Mouse (Mus musculus): Measurements from ENCODE around the gene Cyb5d2. TPM values are rescaled to one million over a fixed set of nuclear protein-coding genes. Genes with fewer than 3 reads are reported as not detected.

Cyb5d2 gene
- polyA plus RNA-seq, 1 experiment from 2014 or later = 3.9 TPM

DNA sequence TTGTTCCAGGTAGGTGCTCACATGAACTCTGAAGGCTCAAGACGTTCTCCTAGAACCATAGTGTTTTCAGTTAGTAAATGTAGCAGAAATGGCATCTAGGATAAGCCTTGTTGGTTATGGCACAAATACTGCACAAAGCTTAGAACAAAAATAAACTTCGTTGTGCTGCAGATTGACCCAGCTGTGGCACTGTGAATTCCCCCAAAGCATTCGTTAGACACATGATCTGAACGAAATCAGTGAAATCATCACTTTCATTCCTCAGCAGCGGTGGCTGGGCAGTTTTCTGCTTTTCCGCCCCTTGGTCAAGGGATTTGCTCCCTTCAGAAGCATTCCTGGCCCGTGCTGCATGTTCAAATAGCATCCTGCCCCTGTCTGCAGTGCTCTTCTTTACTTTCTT, 22.1 kb upstream of the Cyb5d2 start:
- Histone ChIP-seq H3K9ac (ENCODE audit: low read length) (no peak overlapping the region), H3K4me2 (replicated peaks; ENCODE audit: low read depth) (no peak overlapping the region), H3K4me1 (replicated peaks; ENCODE audit: control insufficient read depth, insufficient read depth) (no peaks in the 10 kb centered on the region), H3K9me3 (ENCODE audit: control insufficient read depth, low read length) (no peaks in the 10 kb centered on the region), H3K36me3 (ENCODE audit: control insufficient read depth, insufficient read depth, low read length) (peaks cover 7% of the 10 kb centered on the region; the same call in 1 of the 2 replicates), H3K27ac (replicated peaks) (no peak overlapping the region), H3K4me3 (ENCODE audit: low read depth, low read length) (no peak overlapping the region), H3K27me3 (ENCODE audit: control insufficient read depth, insufficient read depth, low read length) (no peaks in the 10 kb centered on the region)
- ATAC-seq (ENCODE audit: low FRiP score, low TSS enrichment) (no peak), DNase-seq (ENCODE audit: low spot score) (no peak)
- TF ChIP-seq CTCF (IDR thresholded peaks at IDR 0.05; ENCODE audit: low read depth) (no peak), EP300 (optimal IDR thresholded peaks at IDR 0.05) (no peak)
- 90% methylated on average over 7 of the region's 7 CpGs for WGBS

DNA sequence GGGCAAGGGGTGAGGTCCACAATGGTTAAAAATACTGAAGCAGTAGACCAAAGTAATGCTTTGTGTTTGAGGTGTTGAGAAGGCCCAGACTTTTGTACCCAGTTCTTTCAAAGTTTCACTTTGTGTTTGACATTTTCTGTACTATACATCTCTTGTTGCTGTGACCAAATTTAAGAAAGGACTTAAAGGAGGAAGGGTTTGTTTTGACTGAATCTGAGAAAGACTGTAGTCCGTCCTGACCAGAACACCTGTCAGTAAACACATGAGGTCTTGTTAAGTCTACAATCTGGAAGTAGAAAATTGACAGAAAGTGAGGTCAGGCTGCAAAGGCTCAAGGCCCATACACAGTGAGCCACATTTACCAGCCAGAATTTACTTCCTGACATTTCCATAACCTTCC, 20.9 kb upstream of the Cyb5d2 start:
- DNase-seq (ENCODE audit: low spot score) (no peak), ATAC-seq (ENCODE audit: low FRiP score, low TSS enrichment) (no peak)
- H3K9me3 ChIP-seq (ENCODE audit: control insufficient read depth, low read length) = no peaks in the 10 kb centered on the region
- TF ChIP-seq EP300 (optimal IDR thresholded peaks at IDR 0.05) = no peak
- no peak overlapping the region for H3K27ac ChIP-seq (replicated peaks)
- H3K36me3 ChIP-seq (ENCODE audit: control insufficient read depth, insufficient read depth, low read length) = peaks cover 5% of the 10 kb centered on the region; the same call in 1 of the 2 replicates
- WGBS = 38% methylated on average over 1 of the region's 1 CpGs
- no peak overlapping the region for H3K4me3 ChIP-seq (ENCODE audit: low read depth, low read length)
- no peak overlapping the region for H3K9ac ChIP-seq (ENCODE audit: low read length)
- H3K4me2 ChIP-seq (replicated peaks; ENCODE audit: low read depth) = no peak overlapping the region
- no peaks in the 10 kb centered on the region for H3K4me1 ChIP-seq (replicated peaks; ENCODE audit: control insufficient read depth, insufficient read depth)
- H3K27me3 ChIP-seq (ENCODE audit: control insufficient read depth, insufficient read depth, low read length) = no peaks in the 10 kb centered on the region

DNA sequence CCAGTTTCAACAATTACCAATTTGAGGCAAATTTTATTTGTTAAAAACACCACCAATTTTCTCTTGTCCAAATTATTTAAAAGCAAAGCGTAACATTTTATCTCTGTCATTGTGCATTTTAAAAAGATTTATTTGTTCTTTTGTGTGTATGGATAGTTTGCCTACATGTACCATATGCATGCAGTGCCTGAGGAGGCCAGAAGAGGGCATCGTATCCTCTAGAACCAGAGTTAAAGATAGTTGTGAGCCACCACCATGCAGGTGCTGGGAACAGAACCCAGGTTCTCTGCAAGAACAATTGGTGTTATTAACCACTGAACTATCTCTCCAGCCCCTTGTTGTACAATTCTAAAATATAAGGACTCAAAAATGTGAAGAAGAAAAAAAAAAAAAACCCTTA, 18.2 kb upstream of the Cyb5d2 start:
- H3K27ac ChIP-seq (replicated peaks) = no peak overlapping the region
- WGBS = 73% methylated on average over 2 of the region's 2 CpGs
- H3K9me3 ChIP-seq (ENCODE audit: control insufficient read depth, low read length) = no peaks in the 10 kb centered on the region
- no peak for ATAC-seq (ENCODE audit: low FRiP score, low TSS enrichment)
- H3K4me2 ChIP-seq (replicated peaks; ENCODE audit: low read depth) = no peak overlapping the region
- H3K27me3 ChIP-seq (ENCODE audit: control insufficient read depth, insufficient read depth, low read length) = no peaks in the 10 kb centered on the region
- H3K9ac ChIP-seq (ENCODE audit: low read length) = no peak overlapping the region
- no peak overlapping the region for H3K4me3 ChIP-seq (ENCODE audit: low read depth, low read length)
- H3K4me1 ChIP-seq (replicated peaks; ENCODE audit: control insufficient read depth, insufficient read depth) = no peaks in the 10 kb centered on the region
- H3K36me3 ChIP-seq (ENCODE audit: control insufficient read depth, insufficient read depth, low read length) = no peaks in the 10 kb centered on the region
- TF ChIP-seq EP300 (optimal IDR thresholded peaks at IDR 0.05) = no peak
- peak; percentile 42 for TF ChIP-seq CTCF (IDR thresholded peaks at IDR 0.05; ENCODE audit: low read depth)
- no peak for DNase-seq (ENCODE audit: low spot score)

DNA sequence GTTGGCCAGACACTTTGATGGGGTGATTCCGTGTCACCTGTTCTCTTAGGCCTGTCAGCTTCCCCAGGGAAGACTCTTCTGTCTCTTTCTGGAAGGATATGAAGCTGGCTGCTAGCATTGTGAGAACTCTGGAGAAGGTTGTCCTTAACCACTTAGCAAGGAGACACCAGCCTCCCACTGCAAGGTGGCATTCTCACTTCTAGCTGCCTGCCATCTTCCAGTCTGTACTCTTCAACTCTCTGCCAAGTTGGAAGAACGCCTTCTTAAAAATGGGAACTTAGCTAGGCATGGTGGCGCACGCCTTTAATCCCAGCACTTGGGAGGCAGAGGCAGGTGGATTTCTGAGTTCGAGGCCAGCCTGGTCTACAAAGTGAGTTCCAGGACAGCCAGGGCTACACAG, 17.7 kb upstream of the Cyb5d2 start:
- Histone ChIP-seq H3K4me3 (ENCODE audit: low read depth, low read length) (no peak overlapping the region), H3K9me3 (ENCODE audit: control insufficient read depth, low read length) (no peaks in the 10 kb centered on the region), H3K27me3 (ENCODE audit: control insufficient read depth, insufficient read depth, low read length) (no peaks in the 10 kb centered on the region), H3K27ac (replicated peaks) (no peak overlapping the region), H3K9ac (ENCODE audit: low read length) (no peak overlapping the region), H3K36me3 (ENCODE audit: control insufficient read depth, insufficient read depth, low read length) (no peaks in the 10 kb centered on the region), H3K4me2 (replicated peaks; ENCODE audit: low read depth) (no peak overlapping the region), H3K4me1 (replicated peaks; ENCODE audit: control insufficient read depth, insufficient read depth) (no peaks in the 10 kb centered on the region)
- no peak for DNase-seq (ENCODE audit: low spot score)
- TF ChIP-seq EP300 (optimal IDR thresholded peaks at IDR 0.05) (no peak), CTCF (IDR thresholded peaks at IDR 0.05; ENCODE audit: low read depth) (no peak)
- 95% methylated on average over 4 of the region's 5 CpGs for WGBS
- no peak for ATAC-seq (ENCODE audit: low FRiP score, low TSS enrichment)

DNA sequence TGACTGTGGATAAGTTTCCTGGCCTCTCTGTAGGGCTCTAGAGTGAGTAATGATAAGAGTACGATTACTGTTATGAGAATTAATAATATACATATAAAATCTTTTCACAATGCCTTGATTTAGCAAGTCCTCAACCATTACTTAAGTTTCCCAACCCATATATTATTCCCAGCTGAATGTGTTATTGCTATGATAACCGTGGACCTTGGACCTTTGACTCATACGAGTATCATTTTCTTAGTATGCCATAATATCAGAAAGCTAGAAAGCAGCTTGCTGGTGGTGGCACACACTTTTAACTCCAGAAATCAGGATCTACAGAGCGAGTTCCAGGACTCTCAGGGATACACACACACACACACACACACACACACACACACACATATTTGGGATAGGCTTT, 12.1 kb upstream of the Cyb5d2 start:
- ATAC-seq (ENCODE audit: low FRiP score, low TSS enrichment) (peak; percentile 49; the same call in 1 of the 2 replicates), DNase-seq (ENCODE audit: low spot score) (peak; percentile 19)
- WGBS = 58% methylated on average over 4 of the region's 4 CpGs
- Histone ChIP-seq H3K9me3 (ENCODE audit: control insufficient read depth, low read length) (no peaks in the 10 kb centered on the region), H3K36me3 (ENCODE audit: control insufficient read depth, insufficient read depth, low read length) (no peaks in the 10 kb centered on the region), H3K9ac (ENCODE audit: low read length) (no peak overlapping the region), H3K27me3 (ENCODE audit: control insufficient read depth, insufficient read depth, low read length) (no peaks in the 10 kb centered on the region), H3K4me3 (ENCODE audit: low read depth, low read length) (no peak overlapping the region), H3K4me2 (replicated peaks; ENCODE audit: low read depth) (no peak overlapping the region), H3K27ac (replicated peaks) (no peak overlapping the region), H3K4me1 (replicated peaks; ENCODE audit: control insufficient read depth, insufficient read depth) (no peaks in the 10 kb centered on the region)
- TF ChIP-seq EP300 (optimal IDR thresholded peaks at IDR 0.05) = no peak
- no peak for TF ChIP-seq CTCF (IDR thresholded peaks at IDR 0.05; ENCODE audit: low read depth)

DNA sequence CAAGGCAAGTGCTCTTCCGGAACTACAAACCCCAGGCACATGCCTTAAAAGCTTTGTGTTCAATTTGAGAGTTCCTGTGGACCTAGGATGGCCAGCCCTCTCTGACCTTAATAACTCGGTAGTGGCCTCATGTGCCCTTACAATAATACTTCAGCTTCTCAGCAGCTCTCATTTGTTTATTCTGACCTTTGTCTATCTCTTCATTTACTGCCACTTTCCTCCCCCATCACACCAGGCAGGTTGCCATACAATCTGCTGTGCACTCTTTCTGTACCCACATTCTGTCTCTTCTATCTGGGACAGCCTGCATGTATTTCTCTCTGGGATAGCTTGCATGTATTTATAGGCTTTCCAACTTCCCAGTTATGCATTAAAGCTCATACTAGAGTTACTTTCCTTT, 10.6 kb upstream of the Cyb5d2 start:
- ATAC-seq (ENCODE audit: low FRiP score, low TSS enrichment) (no peak), DNase-seq (ENCODE audit: low spot score) (no peak)
- no peaks in the 10 kb centered on the region for H3K36me3 ChIP-seq (ENCODE audit: control insufficient read depth, insufficient read depth, low read length)
- H3K4me3 ChIP-seq (ENCODE audit: low read depth, low read length) = no peak overlapping the region
- no peak overlapping the region for H3K4me2 ChIP-seq (replicated peaks; ENCODE audit: low read depth)
- WGBS = 58% methylated on average over 2 of the region's 2 CpGs
- no peaks in the 10 kb centered on the region for H3K27me3 ChIP-seq (ENCODE audit: control insufficient read depth, insufficient read depth, low read length)
- no peak overlapping the region for H3K9ac ChIP-seq (ENCODE audit: low read length)
- H3K9me3 ChIP-seq (ENCODE audit: control insufficient read depth, low read length) = no peaks in the 10 kb centered on the region
- H3K27ac ChIP-seq (replicated peaks) = no peak overlapping the region
- TF ChIP-seq EP300 (optimal IDR thresholded peaks at IDR 0.05) = no peak
- no peak for TF ChIP-seq CTCF (IDR thresholded peaks at IDR 0.05; ENCODE audit: low read depth)
- no peaks in the 10 kb centered on the region for H3K4me1 ChIP-seq (replicated peaks; ENCODE audit: control insufficient read depth, insufficient read depth)
